In genomic region chr6:120197964-120198363, GRCm38 (mm10) we compare ENCODE assay signal across 8 mouse cellular contexts.
DNase-seq lines count a peak whose midpoint lies in the region; ATAC-seq and TF ChIP-seq lines count a peak whose summit lies in the region.

No protein-coding gene starts in this region.

- peak; percentile 57 for DNase-seq in adrenal gland, adult 8-10 months
- peak; percentile 81 for DNase-seq in embryo, embryonic 11 days
- peak; percentile 62 to 90 for DNase-seq in heart, adult 18-20 months
- DNase-seq in kidney, postnatal 4 days, result peak; percentile 87
- peak; percentile 81 for DNase-seq in lung, postnatal 10 days
- DNase-seq in right cerebral cortex, postnatal 14 days, result peak; percentile 71

- ATAC-seq in activated CD4-positive, CD25-positive, alpha-beta regulatory T cell, adult 4 months, result no peak

- peak; percentile 86 for TF ChIP-seq CTCF in E14TG2a.4 (conservative IDR thresholded peaks at IDR 0.05; ENCODE audit: low read length)

- no peaks in the 10 kb centered on the region for H3K27me3 ChIP-seq in E14TG2a.4 (ENCODE audit: insufficient read depth, low read length)

- H3K4me3 ChIP-seq in E14TG2a.4 (replicated peaks; ENCODE audit: low read length), result no peak overlapping the region

- H3K9me3 ChIP-seq in E14TG2a.4 (ENCODE audit: low read length), result no peaks in the 10 kb centered on the region

- H3K36me3 ChIP-seq in E14TG2a.4 (ENCODE audit: insufficient read depth, low read length), result peaks cover 4% of the 10 kb centered on the region

- peaks cover 83% of the 10 kb centered on the region for H3K4me1 ChIP-seq in E14TG2a.4 (replicated peaks; ENCODE audit: low read depth, low read length)
